Mouse (Mus musculus) kidney, postnatal 0 days (tissue): ENCODE measurements around the gene Syt15. TPM values are rescaled to one million over a fixed set of nuclear protein-coding genes. Genes with fewer than 3 reads are reported as not detected.
A peak's percentile ranks its signal among the peaks of the same experiment; 100 is the strongest.

Experiments used
- ATAC-seq: fragments of 200-750 bp; cut with Nextera tagmentation; replicated peaks from 2 replicates; pipeline ENCODE4 v1.8.0; 2017; ENCODE audit warnings: low read depth, moderate number of reproducible peaks, moderate TSS enrichment, moderate library complexity; ENCODE audit not compliant: low FRiP score
- DNase-seq: peaks from one replicate; pipeline ENCODE4 v3.0.0-alpha.2; 2016; ENCODE audit warnings: low spot score
- H3K27ac ChIP-seq: fragments of 300-500 bp; sonication (generic); 2 replicates; pipeline ENCODE4 v1.5.1; 2014; ENCODE audit warnings: mild to moderate bottlenecking
- H3K27me3 ChIP-seq: fragments of 300-500 bp; sonication (generic); 2 replicates; pipeline ENCODE4 v1.6.1; 2014; ENCODE audit warnings: low read length, mixed read lengths; ENCODE audit not compliant: insufficient read depth
- H3K36me3 ChIP-seq: fragments of 300-500 bp; sonication (generic); 2 replicates; pipeline ENCODE4 v1.6.1; 2014; ENCODE audit warnings: low read length, mixed read lengths; ENCODE audit not compliant: insufficient read depth
- H3K4me1 ChIP-seq: fragments of 300-500 bp; sonication (generic); replicated peaks from 2 replicates; pipeline ENCODE4 v1.6.1; 2014; ENCODE audit warnings: antibody characterized with exemption, low read length, mixed read lengths; ENCODE audit not compliant: insufficient read depth
- H3K4me2 ChIP-seq: fragments of 300-500 bp; sonication (generic); 2 replicates; pipeline ENCODE4 v1.6.1; 2014; ENCODE audit warnings: mild to moderate bottlenecking, low read length, moderate library complexity, mixed read lengths
- H3K4me3 ChIP-seq: fragments of 300-500 bp; sonication (generic); replicated peaks from 2 replicates; pipeline ENCODE4 v1.5.1; 2014; ENCODE audit warnings: low read depth, low read length
- H3K9ac ChIP-seq: fragments of 300-500 bp; sonication (generic); 2 replicates; pipeline ENCODE4 v1.6.1; 2014; ENCODE audit warnings: low read depth, low read length
- H3K9me3 ChIP-seq: fragments of 300-500 bp; sonication (generic); replicated peaks from 2 replicates; pipeline ENCODE4 v1.6.1; 2016; ENCODE audit warnings: low read length, inconsistent platforms, mixed read lengths
- CTCF ChIP-seq: IDR thresholded peaks from 2 replicates; pipeline ENCODE4 v1.5.1; 2016; ENCODE audit warnings: antibody characterized with exemption, low read depth, mild to moderate bottlenecking, moderate library complexity
- WGBS: fragments of 180-500 bp; shearing (Covaris S2); extraction: QIAGEN DNeasy Blood & Tissue Kit; methylation state at CpG from one replicate; pipeline ENCODE4 v1.1.7; 2014; 5-methylcytosine and 5-hydroxymethylcytosine counted together
- polyA plus RNA-seq: library from polyadenylated mRNA; unstranded; fragments of >200 nt; fragmentation: Nextera tagmentation; extraction: Ambion mirVana; gene quantifications from 2 replicates; pipeline ENCODE4 v1.2.1, GENCODE M21; 2015

Syt15 gene
- 0.76 and 0.80 TPM in 2 replicates for polyA plus RNA-seq

- no peak for ATAC-seq
- no peak for TF ChIP-seq CTCF
- Histone ChIP-seq H3K9me3 (no peaks in the 10 kb centered on the region), H3K27me3 (peaks cover 11% of the 10 kb centered on the region), H3K36me3 (no peaks in the 10 kb centered on the region), H3K9ac (no peak within 1 kb of the TSS), H3K4me1 (peaks cover 6% of the 10 kb centered on the region), H3K27ac (no peak within 1 kb of the TSS), H3K4me2 (peak within 1 kb of the TSS; percentile 63), H3K4me3 (peak within 1 kb of the TSS; percentile 26)
- no peak for DNase-seq
- 58% methylated on average over 6 of the region's 6 CpGs for WGBS
Measured at GRCm38 (mm10) chr14:34219295-34219694, at the start of gene Syt15. Syt15 (plus strand) TSS chr14:34219595.

GRCm38 (mm10) chr14:34171107-34171506, 48.3 kb upstream of the Syt15 start:
- DNase-seq (no peak), ATAC-seq (no peak)
- Histone ChIP-seq H3K27ac (no peak overlapping the region), H3K9ac (no peak overlapping the region), H3K36me3 (no peaks in the 10 kb centered on the region), H3K4me3 (no peak overlapping the region), H3K4me1 (no peaks in the 10 kb centered on the region), H3K4me2 (no peak overlapping the region), H3K27me3 (no peaks in the 10 kb centered on the region), H3K9me3 (no peaks in the 10 kb centered on the region)
- no peak for TF ChIP-seq CTCF
- 86% methylated on average over 3 of the region's 3 CpGs for WGBS

GRCm38 (mm10) chr14:34179351-34179750, 40.0 kb upstream of the Syt15 start:
- DNase-seq (no peak), ATAC-seq (no peak)
- Histone ChIP-seq H3K27me3 (no peaks in the 10 kb centered on the region), H3K4me2 (no peak overlapping the region), H3K9ac (no peak overlapping the region), H3K4me3 (no peak overlapping the region), H3K27ac (no peak overlapping the region), H3K36me3 (no peaks in the 10 kb centered on the region), H3K9me3 (no peaks in the 10 kb centered on the region), H3K4me1 (no peaks in the 10 kb centered on the region)
- TF ChIP-seq CTCF: no peak
- WGBS: 83% methylated on average over 3 of the region's 3 CpGs

GRCm38 (mm10) chr14:34183101-34183500, 36.3 kb upstream of the Syt15 start:
- H3K4me1 ChIP-seq: no peaks in the 10 kb centered on the region
- WGBS: 75% methylated on average over 1 of the region's 1 CpGs
- ATAC-seq (no peak), DNase-seq (no peak)
- H3K4me3 ChIP-seq: no peak overlapping the region
- no peak overlapping the region for H3K4me2 ChIP-seq
- H3K27me3 ChIP-seq: no peaks in the 10 kb centered on the region
- no peak overlapping the region for H3K9ac ChIP-seq
- no peak overlapping the region for H3K27ac ChIP-seq
- no peak for TF ChIP-seq CTCF
- H3K36me3 ChIP-seq: no peaks in the 10 kb centered on the region
- no peaks in the 10 kb centered on the region for H3K9me3 ChIP-seq

GRCm38 (mm10) chr14:34188629-34189028, 30.8 kb upstream of the Syt15 start:
- no peak overlapping the region for H3K9ac ChIP-seq
- H3K4me3 ChIP-seq: no peak overlapping the region
- no peaks in the 10 kb centered on the region for H3K27me3 ChIP-seq
- ATAC-seq (no peak), DNase-seq (peak; percentile 49)
- no peak overlapping the region for H3K4me2 ChIP-seq
- H3K36me3 ChIP-seq: no peaks in the 10 kb centered on the region
- H3K4me1 ChIP-seq: no peaks in the 10 kb centered on the region
- no peaks in the 10 kb centered on the region for H3K9me3 ChIP-seq
- TF ChIP-seq CTCF: peak; percentile 73
- H3K27ac ChIP-seq: no peak overlapping the region
- WGBS: 75% methylated on average over 5 of the region's 5 CpGs

- H3K4me2 ChIP-seq: no peak overlapping the region
- no peaks in the 10 kb centered on the region for H3K9me3 ChIP-seq
- 69% methylated on average over 7 of the region's 7 CpGs for WGBS
- no peak overlapping the region for H3K4me3 ChIP-seq
- no peaks in the 10 kb centered on the region for H3K27me3 ChIP-seq
- H3K9ac ChIP-seq: no peak overlapping the region
- H3K36me3 ChIP-seq: no peaks in the 10 kb centered on the region
- no peak overlapping the region for H3K27ac ChIP-seq
- no peaks in the 10 kb centered on the region for H3K4me1 ChIP-seq
- ATAC-seq (no peak), DNase-seq (no peak)
- no peak for TF ChIP-seq CTCF
Measured at GRCm38 (mm10) chr14:34190361-34190760, 29.0 kb upstream of the Syt15 start.

- WGBS: 58% methylated on average over 4 of the region's 4 CpGs
- Histone ChIP-seq H3K4me2 (no peak overlapping the region), H3K9ac (no peak overlapping the region), H3K9me3 (no peaks in the 10 kb centered on the region), H3K4me1 (no peaks in the 10 kb centered on the region), H3K27me3 (no peaks in the 10 kb centered on the region), H3K4me3 (no peak overlapping the region), H3K36me3 (no peaks in the 10 kb centered on the region), H3K27ac (no peak overlapping the region)
- no peak for TF ChIP-seq CTCF
- no peak for ATAC-seq
- no peak for DNase-seq
Measured at GRCm38 (mm10) chr14:34193879-34194278, 25.5 kb upstream of the Syt15 start.
